Mouse (Mus musculus): ENCODE data around the gene Ddo. TPM values are rescaled to one million over a fixed set of nuclear protein-coding genes. Genes with fewer than 3 reads are reported as not detected.

Gene Ddo
- polyA plus RNA-seq (2016; fragmentation: Nextera tagmentation; extraction: Ambion mirVana): 0.21 TPM in 1 of 2 replicates, not detected in the other

DNA sequence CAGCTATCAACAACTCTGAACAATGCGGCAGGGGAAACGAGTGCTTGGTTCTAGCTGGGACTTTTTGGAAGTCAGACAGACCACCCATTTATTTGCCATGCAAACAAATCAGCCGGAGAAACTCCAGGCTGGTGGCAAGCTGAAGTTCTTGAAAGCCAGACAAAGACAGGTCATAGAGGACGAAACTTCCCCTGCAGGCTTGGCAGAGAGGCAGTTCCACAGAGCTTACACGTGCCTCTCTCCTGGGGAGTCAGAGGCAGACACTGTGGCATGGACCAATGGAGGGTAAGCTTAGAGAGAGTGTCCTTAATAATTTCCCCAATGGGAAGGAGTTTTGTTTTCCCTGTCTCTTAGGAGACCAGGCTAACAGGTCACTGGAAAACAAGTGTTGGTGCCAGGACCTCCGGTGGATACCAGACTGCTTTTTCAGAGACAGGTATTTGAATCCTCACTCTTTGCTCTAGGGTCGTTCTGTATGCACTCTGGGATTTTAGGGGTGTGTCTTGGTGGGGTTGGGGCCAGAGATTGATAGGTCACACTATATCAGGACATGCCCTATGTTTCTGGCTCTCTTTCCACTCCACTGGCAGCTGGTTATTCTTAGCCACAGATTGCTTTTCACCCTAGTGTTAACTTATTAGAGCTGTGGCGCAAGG lies at the start of gene Ddo:
TSS of gene Ddo (plus strand) at position 356 of the 656 bp plus-strand sequence.
- Histone ChIP-seq H3K36me3 (no peaks in the 10 kb centered on the region), H3K4me3 (no peak within 1 kb of the TSS), H3K9me3 (replicated peaks) (no peaks in the 10 kb centered on the region), H3K4me1 (0 out of 2 replicates have a peak, but pooled peaks cover 8% of the 10 kb centered on the region), H3K27me3 (ENCODE audit: low read depth, poor library complexity, severe bottlenecking) (no peaks in the 10 kb centered on the region), H3K27ac (replicated peaks) (no peak within 1 kb of the TSS)
- no peak for DNase-seq (ENCODE audit: low spot score)
- WGBS: 83% methylated on average over 8 of the region's 8 CpGs

DNA sequence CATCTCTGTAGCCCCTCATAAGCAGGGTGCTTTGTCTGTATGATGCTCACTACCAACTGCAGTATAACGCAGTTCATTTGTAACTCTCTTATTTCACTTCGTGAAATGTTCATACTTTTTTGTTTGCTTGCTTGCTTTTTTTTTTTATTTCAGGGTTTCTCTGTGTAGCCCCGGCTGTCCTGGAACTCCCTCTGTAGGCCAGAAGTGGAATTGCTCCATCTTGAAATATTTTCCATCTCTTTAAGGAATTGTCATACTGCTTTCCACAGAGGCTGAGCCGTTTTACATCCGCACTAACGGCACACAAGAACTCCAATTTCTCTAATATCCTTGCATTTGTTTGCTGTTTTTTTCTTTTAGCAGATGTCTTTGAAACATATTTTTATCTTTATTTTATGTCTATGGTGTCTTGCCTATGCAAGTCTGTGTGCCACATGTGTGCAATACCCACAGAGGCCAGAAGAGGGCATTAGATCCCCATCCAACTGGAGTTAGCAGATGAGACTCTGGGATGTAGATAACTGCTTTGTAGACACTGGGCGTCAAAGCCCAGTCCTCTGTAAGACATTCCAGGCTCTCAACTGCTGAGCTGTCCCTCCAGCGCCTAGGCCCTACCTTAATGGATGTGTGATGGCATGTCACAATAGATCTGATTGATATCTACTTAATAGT lies 46.1 kb upstream of the Ddo start:
- no peaks in the 10 kb centered on the region for H3K9me3 ChIP-seq (replicated peaks)
- no peaks in the 10 kb centered on the region for H3K27me3 ChIP-seq (ENCODE audit: low read depth, poor library complexity, severe bottlenecking)
- DNase-seq (ENCODE audit: low spot score): peak; percentile 30
- H3K27ac ChIP-seq (replicated peaks): no peak overlapping the region
- H3K4me1 ChIP-seq: no peaks in the 10 kb centered on the region
- WGBS: 84% methylated on average over 8 of the region's 8 CpGs
- no peak overlapping the region for H3K4me3 ChIP-seq
- H3K36me3 ChIP-seq: no peaks in the 10 kb centered on the region

DNA sequence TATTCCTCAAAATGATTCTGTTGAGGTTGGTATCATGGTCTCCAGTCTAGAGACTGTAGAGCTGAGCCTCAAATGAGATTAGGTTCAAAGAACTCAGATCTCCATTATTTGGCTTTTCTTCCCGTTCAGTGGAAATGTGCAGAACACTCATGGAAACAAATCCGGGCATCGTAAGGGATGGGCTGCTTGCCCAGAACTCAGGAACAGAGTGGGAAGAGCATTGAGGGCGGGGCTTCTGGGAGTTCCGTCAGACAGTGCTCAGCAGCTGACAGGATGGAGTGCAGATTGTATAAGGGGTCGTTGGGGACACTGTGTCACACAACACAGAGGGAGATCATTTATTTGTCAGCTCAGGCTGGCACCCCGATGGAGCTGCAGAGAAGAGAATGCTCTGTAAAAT lies 37.6 kb upstream of the Ddo start:
- DNase-seq (ENCODE audit: low spot score): no peak
- Histone ChIP-seq H3K4me1 (no peaks in the 10 kb centered on the region), H3K9me3 (replicated peaks) (no peaks in the 10 kb centered on the region), H3K36me3 (no peaks in the 10 kb centered on the region), H3K4me3 (no peak overlapping the region), H3K27ac (replicated peaks) (no peak overlapping the region), H3K27me3 (ENCODE audit: low read depth, poor library complexity, severe bottlenecking) (no peaks in the 10 kb centered on the region)
- WGBS: 84% methylated on average over 7 of the region's 7 CpGs

DNA sequence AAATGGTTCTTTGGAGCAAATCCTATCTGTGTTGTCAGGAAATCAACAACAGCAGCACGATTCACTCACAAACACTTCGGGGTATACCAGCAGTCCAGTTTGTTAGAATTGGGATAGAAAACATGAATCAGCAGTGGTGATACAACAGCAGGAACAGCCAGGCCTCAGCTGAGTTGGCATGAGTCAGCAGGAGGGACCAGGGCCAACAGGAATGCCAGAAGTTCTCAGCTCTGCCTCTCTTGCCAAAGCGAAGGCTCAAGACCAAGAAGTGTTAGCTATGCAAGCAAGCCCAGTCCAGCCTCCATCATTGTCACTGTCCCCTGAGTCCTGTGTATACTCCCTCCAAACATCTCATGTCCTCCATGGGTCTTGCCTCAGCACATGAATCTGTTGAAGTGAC lies 32.6 kb upstream of the Ddo start:
- Histone ChIP-seq H3K9me3 (replicated peaks) (no peaks in the 10 kb centered on the region), H3K4me3 (no peak overlapping the region), H3K27ac (replicated peaks) (no peak overlapping the region), H3K4me1 (no peaks in the 10 kb centered on the region), H3K36me3 (no peaks in the 10 kb centered on the region), H3K27me3 (ENCODE audit: low read depth, poor library complexity, severe bottlenecking) (no peaks in the 10 kb centered on the region)
- 90% methylated on average over 3 of the region's 3 CpGs for WGBS
- no peak for DNase-seq (ENCODE audit: low spot score)

- H3K9me3 ChIP-seq (replicated peaks): peaks cover 15% of the 10 kb centered on the region
- 60% methylated on average over 6 of the region's 6 CpGs for WGBS
- H3K4me3 ChIP-seq: no peak overlapping the region
- no peaks in the 10 kb centered on the region for H3K27me3 ChIP-seq (ENCODE audit: low read depth, poor library complexity, severe bottlenecking)
- no peak for DNase-seq (ENCODE audit: low spot score)
- H3K27ac ChIP-seq (replicated peaks): no peak overlapping the region
- H3K4me1 ChIP-seq: no peaks in the 10 kb centered on the region
- H3K36me3 ChIP-seq: no peaks in the 10 kb centered on the region
These were observed 25.0 kb upstream of the Ddo start for GRCm38 (mm10) chr10:40604706-40605394.

- no peaks in the 10 kb centered on the region for H3K4me1 ChIP-seq
- H3K36me3 ChIP-seq: no peaks in the 10 kb centered on the region
- no peak overlapping the region for H3K27ac ChIP-seq (replicated peaks)
- no peak for DNase-seq (ENCODE audit: low spot score)
- peaks cover 6% of the 10 kb centered on the region; the same call in 1 of the 2 replicates for H3K9me3 ChIP-seq (replicated peaks)
- H3K27me3 ChIP-seq (ENCODE audit: low read depth, poor library complexity, severe bottlenecking): no peaks in the 10 kb centered on the region
- H3K4me3 ChIP-seq: no peak overlapping the region
These were observed 11.8 kb upstream of the Ddo start for GRCm38 (mm10) chr10:40617973-40618372.

DNA sequence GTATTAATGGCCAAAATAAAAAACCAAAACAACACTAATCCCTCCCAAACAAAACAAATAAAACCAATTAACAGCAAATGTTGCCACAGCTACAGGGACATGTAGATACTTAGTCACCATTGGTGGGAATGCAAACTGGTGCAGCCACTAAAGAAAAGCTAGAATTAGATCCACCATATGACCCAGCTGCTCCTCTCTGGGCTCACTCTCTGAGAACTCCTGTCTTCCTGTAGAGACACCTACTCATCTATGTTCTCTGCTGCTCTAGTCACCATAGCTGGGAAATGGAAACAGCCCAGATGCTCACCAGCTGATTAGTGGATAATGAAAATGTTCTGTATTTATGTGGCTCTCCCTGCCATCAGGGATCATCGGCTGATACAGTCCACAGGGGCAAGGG lies 10.1 kb upstream of the Ddo start:
- Histone ChIP-seq H3K9me3 (replicated peaks) (peaks cover 9% of the 10 kb centered on the region; the same call in 1 of the 2 replicates), H3K27ac (replicated peaks) (no peak overlapping the region), H3K4me3 (no peak overlapping the region), H3K4me1 (no peaks in the 10 kb centered on the region), H3K27me3 (ENCODE audit: low read depth, poor library complexity, severe bottlenecking) (no peaks in the 10 kb centered on the region), H3K36me3 (no peaks in the 10 kb centered on the region)
- WGBS: 82% methylated on average over 1 of the region's 1 CpGs
- no peak for DNase-seq (ENCODE audit: low spot score)

GRCm38 (mm10) chr10:40629140-40629539 lies 671 bp upstream of the Ddo start:
- Histone ChIP-seq H3K27ac (replicated peaks) (no peak overlapping the region), H3K9me3 (replicated peaks) (no peaks in the 10 kb centered on the region), H3K36me3 (no peaks in the 10 kb centered on the region), H3K4me3 (no peak overlapping the region), H3K4me1 (0 out of 2 replicates have a peak, but pooled peaks cover 8% of the 10 kb centered on the region), H3K27me3 (ENCODE audit: low read depth, poor library complexity, severe bottlenecking) (no peaks in the 10 kb centered on the region)
- WGBS: 79% methylated on average over 7 of the region's 7 CpGs
- no peak for DNase-seq (ENCODE audit: low spot score)

GRCm38 (mm10) chr10:40630457-40630856 lies 646 bp downstream of the Ddo start:
- DNase-seq (ENCODE audit: low spot score): no peak

DNA sequence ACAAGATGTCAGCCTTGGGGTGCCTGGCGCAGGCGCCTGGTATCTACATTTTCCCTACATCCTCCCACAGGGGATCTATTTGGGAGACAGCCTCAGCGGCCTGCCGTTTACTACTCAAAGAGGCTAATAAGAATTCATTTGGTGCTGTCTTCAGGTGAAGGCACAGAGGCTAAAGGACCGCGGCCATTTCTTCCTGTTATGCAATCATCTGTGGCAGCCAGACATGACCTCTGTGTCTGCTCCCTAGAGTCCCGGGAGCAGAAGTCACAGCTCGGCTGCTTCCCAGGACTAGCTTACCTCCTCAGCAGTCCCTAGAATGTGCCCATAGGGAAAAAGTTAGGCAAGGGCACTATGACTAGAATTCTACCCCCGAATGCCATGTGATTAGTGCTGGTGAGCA lies 1.1 kb downstream of the Ddo start:
- Histone ChIP-seq H3K4me3 (no peak overlapping the region), H3K36me3 (no peaks in the 10 kb centered on the region), H3K9me3 (replicated peaks) (no peaks in the 10 kb centered on the region), H3K27me3 (ENCODE audit: low read depth, poor library complexity, severe bottlenecking) (no peaks in the 10 kb centered on the region), H3K27ac (replicated peaks) (no peak overlapping the region), H3K4me1 (0 out of 2 replicates have a peak, but pooled peaks cover 8% of the 10 kb centered on the region)
- DNase-seq (ENCODE audit: low spot score): no peak
- 85% methylated on average over 9 of the region's 9 CpGs for WGBS

More at GRCm38 (mm10) chr10:40630457-40630856, 646 bp downstream of the Ddo start:
- Histone ChIP-seq H3K9me3 (replicated peaks) (no peaks in the 10 kb centered on the region), H3K27ac (replicated peaks) (no peak overlapping the region), H3K4me1 (0 out of 2 replicates have a peak, but pooled peaks cover 8% of the 10 kb centered on the region), H3K4me3 (no peak overlapping the region), H3K36me3 (no peaks in the 10 kb centered on the region), H3K27me3 (ENCODE audit: low read depth, poor library complexity, severe bottlenecking) (no peaks in the 10 kb centered on the region)
- WGBS: 87% methylated on average over 5 of the region's 5 CpGs

DNA sequence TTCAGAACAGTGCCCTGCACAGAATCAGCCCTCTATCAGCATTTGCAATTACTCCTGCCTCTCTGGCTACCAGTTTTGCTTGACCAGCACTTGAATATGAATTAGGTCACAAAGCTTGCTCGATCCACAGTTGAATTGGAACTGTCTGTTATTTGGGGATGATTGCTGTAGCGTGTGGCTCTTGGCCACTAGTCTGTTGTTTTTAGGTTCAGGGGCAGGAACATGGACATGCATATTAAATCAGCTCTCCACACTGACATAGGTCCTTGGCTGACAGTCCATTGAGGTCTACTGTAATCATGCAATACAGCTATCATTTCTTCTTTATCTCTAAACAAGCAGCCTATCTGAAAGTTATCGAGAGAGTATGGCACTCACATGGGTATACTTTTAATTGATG lies 2.3 kb downstream of the Ddo start:
- H3K4me3 ChIP-seq: no peak overlapping the region
- 0 out of 2 replicates have a peak, but pooled peaks cover 8% of the 10 kb centered on the region for H3K4me1 ChIP-seq
- no peak for DNase-seq (ENCODE audit: low spot score)
- 93% methylated on average over 3 of the region's 3 CpGs for WGBS
- H3K9me3 ChIP-seq (replicated peaks): no peaks in the 10 kb centered on the region
- H3K27me3 ChIP-seq (ENCODE audit: low read depth, poor library complexity, severe bottlenecking): no peaks in the 10 kb centered on the region
- no peak overlapping the region for H3K27ac ChIP-seq (replicated peaks)
- no peaks in the 10 kb centered on the region for H3K36me3 ChIP-seq

- 83% methylated on average over 10 of the region's 10 CpGs for WGBS
- no peak for DNase-seq (ENCODE audit: low spot score)
These were observed 7.5 kb downstream of the Ddo start for GRCm38 (mm10) chr10:40637331-40637730.

DNA sequence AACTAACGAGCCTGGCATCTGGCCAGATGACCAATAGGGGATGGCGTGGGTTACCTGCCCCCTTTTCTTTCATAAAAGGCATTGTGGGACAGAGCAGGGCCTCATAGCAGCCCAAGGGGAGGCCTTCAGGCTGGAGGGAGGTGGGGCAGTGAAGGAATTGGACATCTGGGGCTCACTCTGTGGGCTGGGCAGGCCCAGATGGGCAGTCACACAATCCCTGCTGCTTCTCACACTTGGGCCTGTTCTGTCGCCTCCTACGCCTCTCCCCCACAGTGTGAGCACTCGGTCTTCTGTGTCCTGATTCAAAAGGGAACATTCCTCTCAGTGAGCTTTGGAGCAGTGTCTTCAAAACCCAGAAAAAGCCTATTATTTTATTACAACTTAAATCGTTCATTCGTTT lies 8.5 kb downstream of the Ddo start:
- 59% methylated on average over 7 of the region's 7 CpGs for WGBS
- no peaks in the 10 kb centered on the region for H3K9me3 ChIP-seq (replicated peaks)
- H3K4me3 ChIP-seq: no peak overlapping the region
- 0 out of 2 replicates have a peak overlapping the region, but pooled peaks have one; percentile 46 for H3K27ac ChIP-seq (replicated peaks)
- no peaks in the 10 kb centered on the region for H3K36me3 ChIP-seq
- no peak for DNase-seq (ENCODE audit: low spot score)
- peaks cover 19% of the 10 kb centered on the region for H3K4me1 ChIP-seq
- peaks cover 5% of the 10 kb centered on the region; the same call in 1 of the 2 replicates for H3K27me3 ChIP-seq (ENCODE audit: low read depth, poor library complexity, severe bottlenecking)

More at GRCm38 (mm10) chr10:40637331-40637730, 7.5 kb downstream of the Ddo start:
- Histone ChIP-seq H3K4me1 (peaks cover 19% of the 10 kb centered on the region), H3K36me3 (no peaks in the 10 kb centered on the region), H3K27me3 (ENCODE audit: low read depth, poor library complexity, severe bottlenecking) (peaks cover 5% of the 10 kb centered on the region; the same call in 1 of the 2 replicates), H3K27ac (replicated peaks) (no peak overlapping the region), H3K9me3 (replicated peaks) (no peaks in the 10 kb centered on the region), H3K4me3 (no peak overlapping the region)

All from midbrain, embryonic 10.5 days (tissue).